Mouse (Mus musculus): ENCODE results near the gene Clic5. TPM values are rescaled to one million over a fixed set of nuclear protein-coding genes. Genes with fewer than 3 reads are reported as not detected.

Clic5 gene
- polyA plus RNA-seq, 1 experiment from 2014 or later, result 16.6 TPM

GRCm38 (mm10) chr17:44259245-44259644 lies 70.9 kb downstream of the Clic5 start:
- ATAC-seq (replicated peaks; ENCODE audit: extremely low read depth, insufficient read depth, low FRiP score), result no peak
- Histone ChIP-seq H3K9ac (ENCODE audit: low read length) (no peak overlapping the region), H3K4me1 (ENCODE audit: control insufficient read depth, insufficient read depth, low read length) (no peaks in the 10 kb centered on the region), H3K9me3 (replicated peaks; ENCODE audit: control insufficient read depth, low read length) (no peaks in the 10 kb centered on the region), H3K27ac (ENCODE audit: low read length) (no peak overlapping the region), H3K4me3 (ENCODE audit: low read length) (no peak overlapping the region), H3K36me3 (ENCODE audit: control insufficient read depth, insufficient read depth) (no peaks in the 10 kb centered on the region), H3K4me2 (ENCODE audit: low read depth, low read length) (no peak overlapping the region), H3K27me3 (ENCODE audit: control insufficient read depth, insufficient read depth, low read length) (no peaks in the 10 kb centered on the region)
- WGBS, result 40% methylated on average over 6 of the region's 6 CpGs

- H3K9ac ChIP-seq (ENCODE audit: low read length), result no peak overlapping the region
- 27% methylated on average over 9 of the region's 15 CpGs for WGBS
- no peaks in the 10 kb centered on the region for H3K4me1 ChIP-seq (ENCODE audit: control insufficient read depth, insufficient read depth, low read length)
- ATAC-seq (replicated peaks; ENCODE audit: extremely low read depth, insufficient read depth, low FRiP score), result peak; percentile 37; the same call in 1 of the 2 replicates
- no peak overlapping the region for H3K27ac ChIP-seq (ENCODE audit: low read length)
- H3K36me3 ChIP-seq (ENCODE audit: control insufficient read depth, insufficient read depth), result no peaks in the 10 kb centered on the region
- H3K27me3 ChIP-seq (ENCODE audit: control insufficient read depth, insufficient read depth, low read length), result no peaks in the 10 kb centered on the region
- no peak overlapping the region for H3K4me2 ChIP-seq (ENCODE audit: low read depth, low read length)
- no peaks in the 10 kb centered on the region for H3K9me3 ChIP-seq (replicated peaks; ENCODE audit: control insufficient read depth, low read length)
- no peak overlapping the region for H3K4me3 ChIP-seq (ENCODE audit: low read length)
Measured at GRCm38 (mm10) chr17:44261594-44262202, 73.3 kb downstream of the Clic5 start.

- H3K4me3 ChIP-seq (ENCODE audit: low read length), result no peak overlapping the region
- no peaks in the 10 kb centered on the region for H3K4me1 ChIP-seq (ENCODE audit: control insufficient read depth, insufficient read depth, low read length)
- H3K27me3 ChIP-seq (ENCODE audit: control insufficient read depth, insufficient read depth, low read length), result no peaks in the 10 kb centered on the region
- ATAC-seq (replicated peaks; ENCODE audit: extremely low read depth, insufficient read depth, low FRiP score), result no peak
- H3K4me2 ChIP-seq (ENCODE audit: low read depth, low read length), result no peak overlapping the region
- no peak overlapping the region for H3K9ac ChIP-seq (ENCODE audit: low read length)
- H3K36me3 ChIP-seq (ENCODE audit: control insufficient read depth, insufficient read depth), result peaks cover 7% of the 10 kb centered on the region
- no peaks in the 10 kb centered on the region for H3K9me3 ChIP-seq (replicated peaks; ENCODE audit: control insufficient read depth, low read length)
- 89% methylated on average over 7 of the region's 7 CpGs for WGBS
- no peak overlapping the region for H3K27ac ChIP-seq (ENCODE audit: low read length)
Measured at GRCm38 (mm10) chr17:44270043-44270442, 81.7 kb downstream of the Clic5 start.

- WGBS, result 71% methylated on average over 3 of the region's 3 CpGs
- Histone ChIP-seq H3K4me1 (ENCODE audit: control insufficient read depth, insufficient read depth, low read length) (no peaks in the 10 kb centered on the region), H3K4me3 (ENCODE audit: low read length) (no peak overlapping the region), H3K27ac (ENCODE audit: low read length) (no peak overlapping the region), H3K4me2 (ENCODE audit: low read depth, low read length) (no peak overlapping the region), H3K9ac (ENCODE audit: low read length) (no peak overlapping the region), H3K27me3 (ENCODE audit: control insufficient read depth, insufficient read depth, low read length) (no peaks in the 10 kb centered on the region), H3K9me3 (replicated peaks; ENCODE audit: control insufficient read depth, low read length) (no peaks in the 10 kb centered on the region), H3K36me3 (ENCODE audit: control insufficient read depth, insufficient read depth) (peaks cover 11% of the 10 kb centered on the region)
- ATAC-seq (replicated peaks; ENCODE audit: extremely low read depth, insufficient read depth, low FRiP score), result no peak
Measured at GRCm38 (mm10) chr17:44271426-44271825, 83.0 kb downstream of the Clic5 start.

GRCm38 (mm10) chr17:44274804-44275203 lies 86.4 kb downstream of the Clic5 start:
- Histone ChIP-seq H3K4me1 (ENCODE audit: control insufficient read depth, insufficient read depth, low read length) (no peaks in the 10 kb centered on the region), H3K4me2 (ENCODE audit: low read depth, low read length) (no peak overlapping the region), H3K4me3 (ENCODE audit: low read length) (no peak overlapping the region), H3K36me3 (ENCODE audit: control insufficient read depth, insufficient read depth) (peaks cover 7% of the 10 kb centered on the region), H3K9me3 (replicated peaks; ENCODE audit: control insufficient read depth, low read length) (no peaks in the 10 kb centered on the region), H3K27me3 (ENCODE audit: control insufficient read depth, insufficient read depth, low read length) (no peaks in the 10 kb centered on the region), H3K9ac (ENCODE audit: low read length) (no peak overlapping the region), H3K27ac (ENCODE audit: low read length) (no peak overlapping the region)
- ATAC-seq (replicated peaks; ENCODE audit: extremely low read depth, insufficient read depth, low FRiP score), result no peak

GRCm38 (mm10) chr17:44288320-44288719 lies 99.9 kb downstream of the Clic5 start:
- Histone ChIP-seq H3K36me3 (ENCODE audit: control insufficient read depth, insufficient read depth) (no peaks in the 10 kb centered on the region), H3K9ac (ENCODE audit: low read length) (no peak overlapping the region)
- WGBS, result 92% methylated on average over 1 of the region's 1 CpGs

GRCm38 (mm10) chr17:44297221-44297620 lies 108.8 kb downstream of the Clic5 start:
- peaks cover 8% of the 10 kb centered on the region for H3K4me1 ChIP-seq (ENCODE audit: control insufficient read depth, insufficient read depth, low read length)
- no peaks in the 10 kb centered on the region; the same call in 1 of the 2 replicates for H3K9me3 ChIP-seq (replicated peaks; ENCODE audit: control insufficient read depth, low read length)
- no peak overlapping the region for H3K4me3 ChIP-seq (ENCODE audit: low read length)
- H3K9ac ChIP-seq (ENCODE audit: low read length), result no peak overlapping the region
- ATAC-seq (replicated peaks; ENCODE audit: extremely low read depth, insufficient read depth, low FRiP score), result no peak
- H3K27me3 ChIP-seq (ENCODE audit: control insufficient read depth, insufficient read depth, low read length), result peaks cover 2% of the 10 kb centered on the region
- no peak overlapping the region for H3K4me2 ChIP-seq (ENCODE audit: low read depth, low read length)
- H3K27ac ChIP-seq (ENCODE audit: low read length), result no peak overlapping the region
- H3K36me3 ChIP-seq (ENCODE audit: control insufficient read depth, insufficient read depth), result no peaks in the 10 kb centered on the region
- WGBS, result 77% methylated on average over 1 of the region's 1 CpGs

More at GRCm38 (mm10) chr17:44288320-44288719, 99.9 kb downstream of the Clic5 start:
- H3K27ac ChIP-seq (ENCODE audit: low read length), result no peak overlapping the region
- no peak for ATAC-seq (replicated peaks; ENCODE audit: extremely low read depth, insufficient read depth, low FRiP score)
- H3K27me3 ChIP-seq (ENCODE audit: control insufficient read depth, insufficient read depth, low read length), result no peaks in the 10 kb centered on the region
- no peak overlapping the region for H3K4me2 ChIP-seq (ENCODE audit: low read depth, low read length)
- peaks cover 3% of the 10 kb centered on the region; the same call in 1 of the 2 replicates for H3K9me3 ChIP-seq (replicated peaks; ENCODE audit: control insufficient read depth, low read length)
- no peak overlapping the region for H3K4me3 ChIP-seq (ENCODE audit: low read length)
- H3K4me1 ChIP-seq (ENCODE audit: control insufficient read depth, insufficient read depth, low read length), result no peaks in the 10 kb centered on the region

GRCm38 (mm10) chr17:44300236-44300635 lies 111.9 kb downstream of the Clic5 start:
- WGBS, result 24% methylated on average over 5 of the region's 5 CpGs
- H3K4me3 ChIP-seq (ENCODE audit: low read length), result no peak overlapping the region
- H3K9me3 ChIP-seq (replicated peaks; ENCODE audit: control insufficient read depth, low read length), result no peaks in the 10 kb centered on the region; the same call in 1 of the 2 replicates
- H3K36me3 ChIP-seq (ENCODE audit: control insufficient read depth, insufficient read depth), result no peaks in the 10 kb centered on the region
- peaks cover 3% of the 10 kb centered on the region for H3K27me3 ChIP-seq (ENCODE audit: control insufficient read depth, insufficient read depth, low read length)
- H3K27ac ChIP-seq (ENCODE audit: low read length), result peak overlapping the region; percentile 39; the same call in 1 of the 2 replicates
- ATAC-seq (replicated peaks; ENCODE audit: extremely low read depth, insufficient read depth, low FRiP score), result no peak
- peaks cover 8% of the 10 kb centered on the region for H3K4me1 ChIP-seq (ENCODE audit: control insufficient read depth, insufficient read depth, low read length)
- H3K4me2 ChIP-seq (ENCODE audit: low read depth, low read length), result peak overlapping the region; percentile 15; the same call in 1 of the 2 replicates
- H3K9ac ChIP-seq (ENCODE audit: low read length), result no peak overlapping the region

GRCm38 (mm10) chr17:44300723-44301122 lies 112.3 kb downstream of the Clic5 start:
- WGBS, result 14% methylated on average over 4 of the region's 4 CpGs
- peak overlapping the region; percentile 45 for H3K4me2 ChIP-seq (ENCODE audit: low read depth, low read length)
- ATAC-seq (replicated peaks; ENCODE audit: extremely low read depth, insufficient read depth, low FRiP score), result peak; percentile 91

More at GRCm38 (mm10) chr17:44300723-44301122, 112.3 kb downstream of the Clic5 start:
- H3K4me1 ChIP-seq (ENCODE audit: control insufficient read depth, insufficient read depth, low read length), result peaks cover 8% of the 10 kb centered on the region
- H3K36me3 ChIP-seq (ENCODE audit: control insufficient read depth, insufficient read depth), result no peaks in the 10 kb centered on the region
- H3K27ac ChIP-seq (ENCODE audit: low read length), result peak overlapping the region; percentile 50
- H3K27me3 ChIP-seq (ENCODE audit: control insufficient read depth, insufficient read depth, low read length), result peaks cover 3% of the 10 kb centered on the region
- H3K4me3 ChIP-seq (ENCODE audit: low read length), result peak overlapping the region; percentile 20
- H3K9me3 ChIP-seq (replicated peaks; ENCODE audit: control insufficient read depth, low read length), result no peaks in the 10 kb centered on the region; the same call in 1 of the 2 replicates
- no peak overlapping the region for H3K9ac ChIP-seq (ENCODE audit: low read length)

Measured in heart, embryonic 16.5 days (tissue).